Mouse (Mus musculus): ENCODE data around the gene Krt31. TPM values are rescaled to one million over a fixed set of nuclear protein-coding genes. Genes with fewer than 3 reads are reported as not detected.

The Krt31 gene
- polyA plus RNA-seq (2017; shearing (Covaris generic)), result not detected

GRCm38 (mm10) chr11:100050451-100050850, at the start of gene Krt31:
Gene Krt31 (minus strand): TSS chr11:100050551.

GRCm38 (mm10) chr11:100096141-100096540, 45.8 kb upstream of the Krt31 start, which contains the start of gene Krt35:
Gene Krt35 (minus strand): TSS chr11:100096241.

GRCm38 (mm10) chr11:100087861-100088260, 37.5 kb upstream of the Krt31 start, which contains the start of gene Krt32:
Gene Krt32 (minus strand): TSS chr11:100088226.

GRCm38 (mm10) chr11:100041454-100041853, 8.9 kb downstream of the Krt31 start, which contains the start of gene Krt34:
Gene Krt34 (minus strand): TSS chr11:100041554.

DNA sequence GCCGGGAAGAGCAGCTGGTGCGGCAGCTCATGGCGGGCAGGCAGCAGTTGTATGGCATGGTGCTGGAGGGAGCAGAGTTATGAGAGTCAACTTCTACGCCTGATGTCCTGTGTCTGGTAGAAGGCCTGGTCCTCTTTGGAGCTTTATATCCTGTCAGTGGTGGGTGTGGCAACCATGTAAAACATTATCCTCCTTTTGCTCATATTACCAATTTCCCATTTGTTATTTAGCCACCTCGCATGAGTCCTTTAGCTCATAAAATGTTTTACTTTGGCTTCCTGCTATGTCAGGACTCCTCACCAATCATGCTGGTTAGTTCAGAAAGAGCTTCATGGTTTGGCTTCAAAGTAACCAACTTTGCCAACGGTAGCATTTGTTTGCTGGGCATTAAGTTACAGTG, 20.6 kb downstream of the Krt31 start, which contains the start of gene Krt33b:
TSS of gene Krt33b (minus strand) at position 101 of the 400 bp plus-strand sequence.

GRCm38 (mm10) chr11:100016112-100016511, 34.2 kb downstream of the Krt31 start, which contains the start of gene Krt33a:
Gene Krt33a (minus strand): TSS chr11:100016212.

Other genes starting within 250 kb of the Krt31 start
- gene Gm11554, start 246.1 kb downstream of the Krt31 start, polyA plus RNA-seq (2017; shearing (Covaris generic)), result not detected
- not detected for gene Krtap4-13, start 240.7 kb downstream of the Krt31 start, polyA plus RNA-seq (2017; shearing (Covaris generic))
- not detected for gene Gm11564, start 234.9 kb downstream of the Krt31 start, polyA plus RNA-seq (2017; shearing (Covaris generic))
- gene 2300003K06Rik, start 212.5 kb downstream of the Krt31 start, polyA plus RNA-seq (2017; shearing (Covaris generic)), result not detected
- not detected for gene Krtap4-16, start 198.9 kb downstream of the Krt31 start, polyA plus RNA-seq (2017; shearing (Covaris generic))
- gene Gm11568, start 192.6 kb downstream of the Krt31 start, polyA plus RNA-seq (2017; shearing (Covaris generic)), result not detected
- gene Gm11559, start 186.1 kb downstream of the Krt31 start, polyA plus RNA-seq (2017; shearing (Covaris generic)), result not detected
- not detected for gene Krtap9-1, start 177.2 kb downstream of the Krt31 start, polyA plus RNA-seq (2017; shearing (Covaris generic))
- not detected for gene Gm11567, start 171.4 kb downstream of the Krt31 start, polyA plus RNA-seq (2017; shearing (Covaris generic))
- not detected for gene Krtap31-1, start 142.6 kb downstream of the Krt31 start, polyA plus RNA-seq (2017; shearing (Covaris generic))
- not detected for gene Gm11565, start 135.8 kb downstream of the Krt31 start, polyA plus RNA-seq (2017; shearing (Covaris generic))
- not detected for gene Krtap31-2, start 114.3 kb downstream of the Krt31 start, polyA plus RNA-seq (2017; shearing (Covaris generic))
- not detected for gene Krtap9-5, start 102.1 kb downstream of the Krt31 start, polyA plus RNA-seq (2017; shearing (Covaris generic))
- not detected for gene Krtap29-1, start 71.5 kb downstream of the Krt31 start, polyA plus RNA-seq (2017; shearing (Covaris generic))
- gene Krtap16-1, start 64.0 kb downstream of the Krt31 start, polyA plus RNA-seq (2017; shearing (Covaris generic)), result not detected
- gene Krtap17-1, start 56.6 kb downstream of the Krt31 start, polyA plus RNA-seq (2017; shearing (Covaris generic)), result not detected
- not detected for gene Krt33a, start 34.3 kb downstream of the Krt31 start, polyA plus RNA-seq (2017; shearing (Covaris generic))
- not detected for gene Krt33b, start 20.7 kb downstream of the Krt31 start, polyA plus RNA-seq (2017; shearing (Covaris generic))
- not detected for gene Krt34, start 9.0 kb downstream of the Krt31 start, polyA plus RNA-seq (2017; shearing (Covaris generic))
- not detected for gene Krt32, start 37.7 kb upstream of the Krt31 start, polyA plus RNA-seq (2017; shearing (Covaris generic))
- not detected for gene Krt35, start 45.7 kb upstream of the Krt31 start, polyA plus RNA-seq (2017; shearing (Covaris generic))
- gene Krt36, start 55.1 kb upstream of the Krt31 start, polyA plus RNA-seq (2017; shearing (Covaris generic)), result not detected
- gene Krt13, start 71.0 kb upstream of the Krt31 start, polyA plus RNA-seq (2017; shearing (Covaris generic)), result not detected
- gene Krt15, start 85.4 kb upstream of the Krt31 start, polyA plus RNA-seq (2017; shearing (Covaris generic)), result not detected
- gene Krt19, start 98.1 kb upstream of the Krt31 start, polyA plus RNA-seq (2017; shearing (Covaris generic)), result not detected
- gene Krt9, start 142.7 kb upstream of the Krt31 start, polyA plus RNA-seq (2017; shearing (Covaris generic)), result not detected
- not detected for gene Krt14, start 157.0 kb upstream of the Krt31 start, polyA plus RNA-seq (2017; shearing (Covaris generic))
- not detected for gene Krt16, start 198.4 kb upstream of the Krt31 start, polyA plus RNA-seq (2017; shearing (Covaris generic))
- 3.5 TPM for gene Krt17, start 210.5 kb upstream of the Krt31 start, polyA plus RNA-seq (2017; shearing (Covaris generic))
- gene Krt42, start 219.3 kb upstream of the Krt31 start, polyA plus RNA-seq (2017; shearing (Covaris generic)), result not detected

Data from inflammation-experienced regulatory T-cells, adult 16 weeks (primary cell).